Mouse (Mus musculus) urinary bladder, adult 18-20 months (tissue): ENCODE data around the gene Cntnap5c.
"Not testable (repeated sequence)": the region's sequence is repeated elsewhere in the genome, so short reads cannot be mapped to it uniquely, and the experiment has no call there.

Source experiments
- DNase-seq, 2 experiments: peaks; one replicate each; pipeline ENCODE4 v3.0.0; 2022; ENCODE audit warnings: low spot score in 2 of 2, mixed read lengths in 2 of 2

Cntnap5c gene

GRCm38 (mm10) chr17:57768622-57769610 is at the start of gene Cntnap5c:
Gene Cntnap5c, plus strand, starts transcription at chr17:57769570.
- DNase-seq = peak in 1 of 2 experiments; percentile 1

DNA sequence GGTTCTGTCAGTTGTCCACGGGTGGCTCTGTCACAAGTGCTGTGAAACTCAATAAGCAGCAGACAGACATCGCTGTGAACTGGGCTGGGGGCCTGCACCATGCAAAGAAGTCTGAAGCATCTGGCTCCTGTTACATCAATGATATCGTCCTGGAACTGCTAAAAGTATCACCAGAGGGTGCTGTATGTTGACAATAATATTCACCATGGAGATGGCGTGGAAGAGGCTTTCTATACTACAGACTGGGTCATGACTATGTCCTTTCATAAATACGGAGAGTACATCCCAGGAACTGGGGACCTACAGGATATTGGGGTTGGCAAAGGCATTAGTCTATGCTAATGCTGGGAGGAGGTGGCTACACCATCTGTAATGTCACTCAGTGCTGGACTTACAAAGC is 27.3 kb upstream of the Cntnap5c start, which contains the start of gene Gm21834:
Gene Gm21834, minus strand, starts transcription at position 101 of the 400 bp plus-strand sequence.
- no peak for DNase-seq

DNA sequence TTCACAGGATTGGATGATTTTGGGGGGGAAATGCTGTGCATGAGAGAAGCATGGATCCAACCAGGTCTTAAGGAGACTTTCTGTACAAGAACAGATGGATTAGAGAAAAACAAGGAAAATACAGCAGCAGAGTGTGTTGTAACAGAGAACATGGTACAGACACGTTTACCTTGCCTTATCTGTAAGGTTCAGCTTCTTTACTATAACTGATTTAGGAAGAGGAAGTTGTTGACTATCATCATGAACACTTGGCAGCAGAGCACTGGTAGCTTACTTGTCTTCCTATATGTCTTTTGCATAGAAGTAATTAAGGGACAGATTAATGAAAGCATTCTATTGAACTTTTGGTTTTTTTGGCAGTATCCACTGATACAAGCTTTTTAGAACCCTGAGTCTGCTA is 11.3 kb upstream of the Cntnap5c start:
- DNase-seq = no peak

GRCm38 (mm10) chr17:57767306-57767705 is 2.1 kb upstream of the Cntnap5c start:
- no peak for DNase-seq

- no peak for DNase-seq
These were observed 1.5 kb downstream of the Cntnap5c start for GRCm38 (mm10) chr17:57770904-57771303.

- no peak for DNase-seq
These were observed 18.9 kb downstream of the Cntnap5c start for GRCm38 (mm10) chr17:57788161-57788799.

- no peak for DNase-seq
These were observed 26.0 kb downstream of the Cntnap5c start for GRCm38 (mm10) chr17:57795408-57795807.

DNA sequence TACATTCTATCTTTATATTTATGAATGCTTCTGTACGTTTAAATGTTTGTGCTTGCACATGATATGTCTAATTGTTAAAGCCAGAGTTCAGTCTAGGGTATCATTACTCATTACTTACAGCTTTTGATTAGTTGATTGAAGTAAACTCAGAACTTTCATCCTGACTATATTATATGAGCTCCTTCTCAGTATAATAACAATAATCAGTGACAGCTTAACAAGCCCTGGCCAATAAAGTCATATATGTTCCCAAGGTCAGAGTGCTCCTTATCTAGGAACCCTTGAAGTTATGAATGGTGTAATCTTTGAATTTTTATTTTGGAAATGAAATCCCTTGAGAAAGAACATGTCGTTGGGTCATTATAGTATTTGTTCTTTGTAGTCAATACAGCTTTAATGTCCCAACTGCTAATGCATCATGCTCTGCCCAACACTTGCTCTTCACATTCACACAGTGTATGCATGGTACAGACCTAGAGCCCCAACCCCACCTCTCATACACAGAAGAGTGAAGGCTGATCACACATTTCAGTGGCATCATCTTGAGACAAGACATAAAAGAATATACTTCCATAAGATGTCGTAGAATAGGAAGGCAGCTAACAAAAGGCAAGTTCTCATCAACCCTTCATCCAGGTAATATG is 27.4 kb downstream of the Cntnap5c start:
- DNase-seq = no peak

DNA sequence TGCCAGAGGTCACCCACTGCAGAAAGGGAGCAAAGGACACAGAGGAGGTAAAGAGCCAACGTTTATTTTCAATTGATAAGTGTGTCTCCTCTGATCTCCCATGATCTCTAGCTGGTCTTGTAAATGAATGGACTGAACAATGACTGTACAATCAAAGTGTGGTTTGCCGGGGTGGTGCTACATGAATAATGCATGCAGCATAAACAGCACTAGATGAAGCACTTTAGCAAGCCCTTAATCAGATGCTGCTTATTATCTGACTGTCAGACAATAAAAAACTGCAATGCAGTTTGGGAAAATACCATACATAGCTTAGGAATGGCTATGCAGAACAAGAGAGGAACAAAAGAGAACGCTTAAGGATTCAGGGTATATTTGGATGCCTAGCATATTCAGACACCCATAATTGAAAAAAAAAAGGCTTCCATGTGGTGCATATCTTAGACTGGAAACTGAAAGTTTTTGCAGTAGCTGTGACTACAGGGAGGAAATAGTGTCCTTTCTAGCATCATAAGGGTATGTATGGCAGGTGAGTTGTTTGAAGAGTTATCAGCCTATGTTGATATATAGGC is 30.1 kb downstream of the Cntnap5c start:
- DNase-seq = no peak

DNA sequence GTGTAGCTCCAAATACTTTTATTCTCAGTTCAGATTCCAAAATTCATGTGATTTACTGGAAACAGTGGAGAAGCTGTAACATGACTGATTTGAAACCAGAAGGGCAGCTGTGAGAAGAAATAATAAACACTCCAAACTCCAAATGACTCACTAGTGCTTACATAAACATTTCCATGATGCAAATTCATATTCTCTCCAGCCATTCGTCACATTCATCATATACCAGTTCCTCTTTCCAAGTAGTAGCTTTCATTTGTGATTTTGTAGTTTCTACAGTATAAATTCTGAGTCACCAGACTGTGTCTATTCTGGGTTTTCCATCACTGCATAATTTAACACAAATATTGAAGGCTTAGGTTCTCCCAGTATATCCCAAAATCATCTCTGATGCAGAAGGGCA is 31.8 kb downstream of the Cntnap5c start:
- no peak for DNase-seq

DNA sequence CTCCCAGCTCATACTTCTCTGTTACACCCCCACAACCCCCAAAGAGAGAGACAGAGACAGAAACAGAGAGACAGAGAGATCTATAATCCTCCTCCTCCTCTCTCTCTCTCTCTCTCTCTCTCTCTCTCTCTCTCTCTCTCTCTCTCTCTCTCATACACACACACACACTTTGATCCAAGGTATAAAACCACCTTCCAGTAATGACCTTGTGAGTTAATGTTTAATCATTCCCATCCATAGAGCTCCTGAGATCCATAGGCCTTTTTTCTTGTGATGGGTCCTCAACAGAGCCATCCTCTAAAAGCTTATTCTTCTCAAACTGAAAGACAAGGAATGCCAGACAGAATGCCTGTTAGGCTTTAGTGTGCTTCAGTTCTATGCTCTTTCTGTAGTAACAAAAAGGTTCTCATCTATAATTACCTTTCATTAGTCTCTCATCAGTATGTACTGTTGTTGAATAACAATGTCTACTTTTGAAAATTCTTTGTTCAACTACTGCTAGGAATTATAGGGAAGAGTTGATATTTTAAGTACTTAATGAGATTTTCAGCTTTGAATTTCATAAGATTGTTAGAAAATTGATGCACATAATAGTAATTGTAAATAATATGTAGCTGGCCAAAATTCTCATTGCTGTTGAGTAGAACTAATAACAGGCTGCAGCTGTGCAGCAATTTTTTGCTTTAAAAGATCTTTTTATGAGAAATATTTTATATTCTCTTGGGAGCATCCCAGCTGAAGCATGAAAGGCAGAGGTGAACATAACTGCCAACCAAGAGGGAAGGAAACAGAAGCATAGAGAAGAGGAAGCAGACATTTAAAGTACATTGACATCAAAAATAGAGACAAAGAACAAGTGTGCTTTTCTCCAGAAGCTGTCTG is 68.0 kb downstream of the Cntnap5c start:
- DNase-seq = no peak

DNA sequence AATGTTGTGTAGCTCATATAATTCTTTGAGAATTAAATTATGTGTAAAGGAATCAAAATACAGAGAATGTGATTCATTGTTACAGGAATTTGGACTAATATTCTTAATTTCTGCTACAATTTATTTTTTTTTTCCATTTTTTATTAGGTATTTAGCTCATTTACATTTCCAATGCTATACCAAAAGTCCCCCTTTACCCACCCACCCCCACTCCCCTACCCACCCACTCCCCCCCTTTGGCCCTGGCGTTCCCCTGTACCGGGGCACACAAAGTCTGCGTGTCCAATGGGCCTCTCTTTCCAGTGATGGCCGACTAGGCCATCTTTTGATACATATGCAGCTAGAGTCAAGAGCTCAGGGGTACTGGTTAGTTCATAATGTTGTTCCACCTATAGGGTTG is 86.4 kb downstream of the Cntnap5c start:
- not testable (repeated sequence) for DNase-seq

- DNase-seq = no peak
These were observed 96.6 kb downstream of the Cntnap5c start for GRCm38 (mm10) chr17:57865996-57866395.

DNA sequence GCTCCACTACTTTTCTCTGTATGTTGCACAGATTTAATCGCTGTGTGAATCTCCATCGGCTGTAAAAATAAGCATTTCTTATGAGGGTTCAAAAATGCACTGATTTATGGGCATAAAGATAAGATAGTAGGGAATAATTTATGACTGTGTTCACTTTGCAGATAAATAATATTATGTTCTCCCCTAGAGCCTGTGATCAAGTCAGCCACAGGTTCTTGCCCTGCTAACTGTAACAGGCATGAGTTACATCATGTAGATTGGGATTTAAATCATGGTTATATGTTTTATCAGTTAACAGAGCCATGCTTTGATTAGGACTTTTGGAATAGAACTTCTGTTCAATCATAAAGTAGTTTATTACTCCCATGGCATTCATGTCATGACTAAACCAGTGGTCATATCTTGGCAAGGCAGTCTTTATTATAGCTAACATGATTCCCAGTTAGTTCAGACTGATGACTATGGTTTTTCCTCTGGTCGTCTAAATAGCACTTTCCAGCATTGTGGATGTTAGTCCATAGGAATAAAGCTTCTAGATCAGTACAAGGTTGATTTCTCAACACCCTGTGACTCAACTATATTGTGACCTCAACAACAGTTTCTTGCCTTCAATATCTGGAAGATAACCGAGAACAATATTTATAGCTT is 118.5 kb downstream of the Cntnap5c start:
- DNase-seq = no peak

DNA sequence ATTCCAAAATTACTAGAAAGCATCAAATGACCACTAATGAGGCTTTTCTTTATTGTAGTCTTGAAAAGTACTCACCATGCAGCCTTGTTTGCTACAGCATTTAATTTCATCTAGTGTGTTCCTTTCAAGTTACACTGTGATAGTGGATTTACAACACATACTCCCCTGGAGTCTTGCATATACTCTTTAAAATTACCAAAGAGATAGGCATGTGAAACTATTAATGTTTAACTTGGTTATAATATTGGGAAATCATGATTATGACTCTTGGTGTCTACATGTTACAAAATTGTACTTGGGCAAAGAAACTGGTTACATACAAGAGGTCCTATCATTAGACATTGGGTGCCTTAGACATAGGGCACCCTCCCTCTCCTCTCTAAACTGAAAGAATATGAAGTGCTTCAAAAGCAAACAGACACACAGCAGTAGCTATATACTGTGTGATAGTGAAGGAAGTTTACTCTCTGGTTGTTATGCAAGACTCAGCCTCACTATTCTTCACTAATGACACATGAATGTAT is 142.5 kb downstream of the Cntnap5c start:
- no peak for DNase-seq

- no peak for DNase-seq
These were observed 214.9 kb downstream of the Cntnap5c start for GRCm38 (mm10) chr17:57984230-57984629.

GRCm38 (mm10) chr17:57988420-57988819 is 219.1 kb downstream of the Cntnap5c start:
- DNase-seq = peak in 1 of 2 experiments; percentile 1

GRCm38 (mm10) chr17:57996461-57996860 is 227.1 kb downstream of the Cntnap5c start:
- DNase-seq = no peak

GRCm38 (mm10) chr17:57999080-57999479 is 229.7 kb downstream of the Cntnap5c start:
- DNase-seq = no peak

DNA sequence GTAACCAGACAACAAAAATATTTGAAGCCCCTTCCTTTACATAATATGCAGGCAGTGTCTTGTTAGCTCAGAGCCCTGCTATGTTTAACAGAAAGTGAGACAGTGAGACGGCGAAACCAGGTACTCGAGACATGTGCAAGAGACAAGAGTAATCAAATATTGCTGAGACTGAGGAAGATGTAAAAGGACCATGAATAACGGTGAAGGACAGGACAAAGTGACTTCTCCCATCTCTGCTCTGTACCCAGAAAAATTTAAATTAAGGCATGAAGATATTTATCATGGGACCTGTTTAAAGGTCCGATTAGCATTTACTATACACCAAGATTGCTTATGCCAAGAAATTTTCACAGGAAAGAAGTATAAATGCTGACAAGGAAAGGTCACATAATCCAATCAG is 233.5 kb downstream of the Cntnap5c start:
- DNase-seq = no peak
